Mouse (Mus musculus) CH12.LX (cell line): ENCODE measurements around the gene Itga6. TPM values are rescaled to one million over a fixed set of nuclear protein-coding genes. Genes with fewer than 3 reads are reported as not detected.

ENCODE experiments used
- DNase-seq: peaks from one replicate; pipeline ENCODE4 v3.0.0-alpha.2; 2013; ENCODE audit errors: extremely low read depth
- H3K27ac ChIP-seq: 2 replicates; pipeline ENCODE4 v1.5.1; 2012; ENCODE audit warnings: low read depth, mild to moderate bottlenecking, control low read depth, moderate library complexity; ENCODE audit not compliant: insufficient read depth
- H3K27me3 ChIP-seq: replicated peaks from 2 replicates; pipeline ENCODE3; 2012; ENCODE audit warnings: inconsistent platforms
- H3K36me3 ChIP-seq, 2 experiments: replicated peaks in 1 of 2; 2 replicates each; pipeline versions ENCODE3 to v1.6.1; 2012; ENCODE audit warnings: inconsistent platforms in 1 of 2, low read length in 1 of 2, mild to moderate bottlenecking in 1 of 2, mixed read lengths in 1 of 2, moderate library complexity in 1 of 2; ENCODE audit not compliant: control insufficient read depth in 1 of 2, insufficient read depth in 1 of 2
- H3K4me1 ChIP-seq, 2 experiments: 2 replicates each; pipeline ENCODE4 v1.6.1; 2012; ENCODE audit warnings: inconsistent platforms in 1 of 2, moderate library complexity in 1 of 2; ENCODE audit not compliant: insufficient read depth in 2 of 2, control insufficient read depth in 1 of 2
- H3K4me2 ChIP-seq: 2 replicates; pipeline ENCODE4 v1.6.1; 2012; ENCODE audit warnings: low read depth, mild to moderate bottlenecking, control low read depth; ENCODE audit not compliant: poor library complexity, insufficient read depth, severe bottlenecking
- H3K4me3 ChIP-seq, 3 experiments: fragments of 150-350 bp in 1 of 3; sonication (generic) in 1 of 3; replicated peaks in 1 of 3; 2 replicates each; pipeline versions ENCODE3 to v1.5.1; 2011 to 2012; ENCODE audit warnings: low read depth in 2 of 3, low read length in 2 of 3, mild to moderate bottlenecking in 2 of 3, moderate library complexity in 2 of 3, control low read depth in 1 of 3, improper control_type of control experiment in 1 of 3, inconsistent platforms in 1 of 3, mixed read lengths in 1 of 3; ENCODE audit not compliant: poor library complexity in 1 of 3
- H3K79me2 ChIP-seq: replicated peaks from 2 replicates; pipeline ENCODE4 v1.6.1; 2012; ENCODE audit warnings: mild to moderate bottlenecking, moderate library complexity; ENCODE audit not compliant: control insufficient read depth, poor library complexity, insufficient read depth, severe bottlenecking; ENCODE audit errors: extremely low read depth
- H3K9ac ChIP-seq: 2 replicates; pipeline ENCODE4 v1.6.1; 2012; ENCODE audit warnings: low read depth, mild to moderate bottlenecking, control low read depth, moderate library complexity; ENCODE audit not compliant: insufficient read depth
- H3K9me3 ChIP-seq: replicated peaks from 2 replicates; pipeline ENCODE3; 2012; ENCODE audit warnings: low read length, inconsistent platforms, mixed read lengths
- BHLHE40 ChIP-seq: IDR thresholded peaks from 2 replicates; pipeline ENCODE4 v1.6.1; 2011; ENCODE audit warnings: mild to moderate bottlenecking, low read depth, low read length, improper control_type of control experiment
- CTCF ChIP-seq, 2 experiments: IDR thresholded peaks in 1 of 2; conservative IDR thresholded peaks in 1 of 2; 2 replicates each; pipeline ENCODE4 v1.5.1; 2011 to 2012; ENCODE audit warnings: low read depth in 2 of 2, low read length in 2 of 2, improper control_type of control experiment in 1 of 2, inconsistent platforms in 1 of 2, mild to moderate bottlenecking in 1 of 2, moderate library complexity in 1 of 2
- E2F4 ChIP-seq: IDR thresholded peaks from 2 replicates; pipeline ENCODE4 v1.6.1; 2011; ENCODE audit warnings: low read depth, low read length, improper control_type of control experiment; ENCODE audit not compliant: insufficient replicate concordance
- ELF1 ChIP-seq: IDR thresholded peaks from 2 replicates; pipeline ENCODE4 v1.6.1; 2014; ENCODE audit warnings: low read depth, mild to moderate bottlenecking, inconsistent platforms, low read length, improper control_type of control experiment
- EP300 ChIP-seq: IDR thresholded peaks from 2 replicates; pipeline ENCODE4 v1.6.1; 2011; ENCODE audit warnings: low read length, improper control_type of control experiment
- ETS1 ChIP-seq: conservative IDR thresholded peaks from 2 replicates; pipeline ENCODE4 v1.6.1; 2012; ENCODE audit warnings: low read depth, mild to moderate bottlenecking, inconsistent platforms, low read length, improper control_type of control experiment, moderate library complexity
- HCFC1 ChIP-seq: IDR thresholded peaks from 2 replicates; pipeline ENCODE4 v1.6.1; 2012; ENCODE audit warnings: low read depth, mild to moderate bottlenecking, inconsistent platforms, low read length, improper control_type of control experiment
- IRF4 ChIP-seq: IDR thresholded peaks from 2 replicates; pipeline ENCODE4 v1.6.1; 2014; ENCODE audit warnings: low read depth, mild to moderate bottlenecking, inconsistent platforms, low read length, improper control_type of control experiment
- KAT2A ChIP-seq: IDR thresholded peaks from 2 replicates; pipeline ENCODE4 v1.6.1; 2012; ENCODE audit warnings: low read length, improper control_type of control experiment, inconsistent platforms; ENCODE audit not compliant: insufficient replicate concordance
- MAX ChIP-seq: IDR thresholded peaks from 2 replicates; pipeline ENCODE4 v1.6.1; 2011; ENCODE audit warnings: low read length, improper control_type of control experiment
- MAZ ChIP-seq: IDR thresholded peaks from 2 replicates; pipeline ENCODE4 v1.6.1; 2012; ENCODE audit warnings: low read depth, mild to moderate bottlenecking, inconsistent platforms, low read length, improper control_type of control experiment, moderate library complexity
- MEF2A ChIP-seq: IDR thresholded peaks from 2 replicates; pipeline ENCODE4 v1.6.1; 2014; ENCODE audit warnings: low read depth, mild to moderate bottlenecking, inconsistent platforms, low read length, improper control_type of control experiment, borderline replicate concordance
- MYC ChIP-seq: IDR thresholded peaks from 2 replicates; pipeline ENCODE4 v1.6.1; 2011; ENCODE audit warnings: low read depth, mild to moderate bottlenecking, improper control_type of control experiment, low read length
- NELFE ChIP-seq: IDR thresholded peaks from 2 replicates; pipeline ENCODE4 v1.6.1; 2011; ENCODE audit warnings: low read depth, low read length, improper control_type of control experiment
- PAX5 ChIP-seq: IDR thresholded peaks from 2 replicates; pipeline ENCODE4 v1.6.1; 2012; ENCODE audit warnings: low read length, inconsistent platforms, mixed read lengths
- POLR2A ChIP-seq: IDR thresholded peaks from 2 replicates; pipeline ENCODE4 v1.6.1; 2011; ENCODE audit warnings: low read depth, mild to moderate bottlenecking, improper control_type of control experiment, low read length
- RCOR1 ChIP-seq: conservative IDR thresholded peaks from 2 replicates; pipeline ENCODE4 v1.6.1; 2012; ENCODE audit warnings: low read depth, mild to moderate bottlenecking, inconsistent platforms, low read length, improper control_type of control experiment
- SIN3A ChIP-seq: IDR thresholded peaks from 2 replicates; pipeline ENCODE4 v1.6.1; 2012; ENCODE audit warnings: low read length, improper control_type of control experiment, inconsistent platforms
- SMC3 ChIP-seq: IDR thresholded peaks from 2 replicates; pipeline ENCODE4 v1.6.1; 2011; ENCODE audit warnings: low read depth, low read length, improper control_type of control experiment
- TBP ChIP-seq: conservative IDR thresholded peaks from 2 replicates; pipeline ENCODE4 v1.6.1; 2011; ENCODE audit warnings: low read depth, low read length, improper control_type of control experiment
- TCF12 ChIP-seq: IDR thresholded peaks from 2 replicates; pipeline ENCODE4 v1.6.1; 2014; ENCODE audit warnings: low read depth, mild to moderate bottlenecking, inconsistent platforms, low read length, improper control_type of control experiment
- UBTF ChIP-seq: IDR thresholded peaks from 2 replicates; pipeline ENCODE4 v1.6.1; 2012; ENCODE audit warnings: low read depth, mild to moderate bottlenecking, inconsistent platforms, low read length, improper control_type of control experiment, moderate library complexity
- USF1 ChIP-seq: IDR thresholded peaks from 2 replicates; pipeline ENCODE4 v1.6.1; 2014; ENCODE audit warnings: low read depth, mild to moderate bottlenecking, inconsistent platforms, low read length, improper control_type of control experiment
- USF2 ChIP-seq: conservative IDR thresholded peaks from 2 replicates; pipeline ENCODE4 v1.6.1; 2011; ENCODE audit warnings: low read depth, low read length, improper control_type of control experiment
- ZKSCAN1 ChIP-seq: IDR thresholded peaks from 2 replicates; pipeline ENCODE4 v1.6.1; 2012; ENCODE audit warnings: low read depth, inconsistent platforms, low read length, improper control_type of control experiment, borderline replicate concordance
- ZMIZ1 ChIP-seq: IDR thresholded peaks from 2 replicates; pipeline ENCODE4 v1.6.1; 2012; ENCODE audit warnings: low read depth, mild to moderate bottlenecking, inconsistent platforms, low read length, improper control_type of control experiment
- ZNF384 ChIP-seq: IDR thresholded peaks from 2 replicates; pipeline ENCODE4 v1.6.1; 2012; ENCODE audit warnings: low read depth, low read length, improper control_type of control experiment, inconsistent platforms
- dilution Hi-C: fragments of 300-500 bp; cut with MboI; formaldehyde crosslinking; loops from 2 replicates; pipeline ENCODE4 v1.14.3; 2020; ENCODE audit warnings: low sequenced_read_pairs; ENCODE audit not compliant: extremely low pct_unique_long_range_greater_than_20kb, extremely low pct_ligation_motif_present
- in situ Hi-C: fragments of 300-500 bp; cut with MboI; formaldehyde crosslinking; loops from 3 replicates; pipeline ENCODE4 v1.14.3; 2019; ENCODE audit warnings: low sequenced_read_pairs, low pct_ligation_motif_present, low pct_unique_long_range_greater_than_20kb, mixed read lengths
- polyA plus RNA-seq: library from polyadenylated mRNA; unstranded; fragments of >175 nt; gene quantifications from 2 replicates; pipeline ENCODE4 v1.2.1, GENCODE M21; 2012; ENCODE audit warnings: low read depth; ENCODE audit not compliant: insufficient read length
- total RNA-seq, 2 experiments: library from RNA; depleted of rRNA; stranded (reverse); fragments of 300-350 nt in 1 of 2; fragments of >200 nt in 1 of 2; gene quantifications; 2 replicates each; pipeline ENCODE4 v1.2.3; 2012 to 2014

The Itga6 gene
- total and polyA plus RNA-seq, 3 experiments: 6.1 to 13.9 (median 10.9) TPM

DNA sequence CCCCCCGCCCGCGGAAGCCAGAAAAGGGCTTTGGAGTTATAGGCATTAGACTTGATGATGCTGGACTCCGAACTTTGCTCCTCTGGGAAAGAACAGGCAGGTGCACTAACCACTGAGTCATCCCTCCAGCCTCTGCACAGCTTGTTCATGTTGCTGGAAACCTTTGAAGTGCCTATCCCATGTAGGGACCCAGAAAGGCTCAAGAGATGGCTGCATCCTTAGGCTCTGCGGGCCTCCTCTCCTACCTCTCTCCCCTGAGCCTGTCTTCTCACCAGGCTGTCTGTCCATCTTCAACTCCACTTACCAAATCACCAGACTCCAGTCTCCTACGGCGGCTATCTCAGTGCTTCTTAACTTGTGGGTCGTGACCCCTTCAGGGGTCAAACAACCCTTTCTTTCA lies 68.0 kb downstream of the Itga6 start:
- H3K9me3 ChIP-seq: no peaks in the 10 kb centered on the region
- H3K79me2 ChIP-seq: no peaks in the 10 kb centered on the region
- H3K4me3 ChIP-seq: peak overlapping the region in 1 of 3 experiments; percentile 9
- no peak overlapping the region for H3K9ac ChIP-seq
- peaks cover 13 to 63% of the 10 kb centered on the region in 2 experiments for H3K4me1 ChIP-seq
- DNase-seq: no peak
- H3K27me3 ChIP-seq: no peaks in the 10 kb centered on the region
- 0 out of 2 replicates have a peak overlapping the region, but pooled peaks have one; percentile 1 for H3K4me2 ChIP-seq
- in situ Hi-C loops (loop anchor here (5.0 to 10.0 kb wide), 2 partner anchors 159 to 211 kb away; no protein-coding TSS in a partner anchor), dilution Hi-C loops (no loop called here)
- H3K27ac ChIP-seq: no peak overlapping the region
- peaks cover 0 to 2% of the 10 kb centered on the region in 2 experiments for H3K36me3 ChIP-seq
- no peak for TF ChIP-seq EP300
- TF ChIP-seq USF2: no peak
- TF ChIP-seq ZNF384: no peak
- no peak for TF ChIP-seq MYC

- H3K27me3 ChIP-seq: no peaks in the 10 kb centered on the region
- dilution Hi-C loops (no loop called here), in situ Hi-C loops (loop anchor here (5.0 to 10.0 kb wide), 2 partner anchors 159 to 212 kb away; no protein-coding TSS in a partner anchor)
- peak overlapping the region in 1 of 3 experiments; percentile 39 for H3K4me3 ChIP-seq
- H3K27ac ChIP-seq: peak overlapping the region; percentile 43; the same call in 1 of the 2 replicates
- no peak for TF ChIP-seq CTCF (conservative IDR thresholded peaks at IDR 0.05 in 1 of 2, IDR thresholded peaks at IDR 0.05 in 1 of 2; ENCODE audit: low read depth in 2 of 2, low read length in 2 of 2)
- TF ChIP-seq MAZ: no peak
- peak; percentile 56; the same call in 1 of the 2 replicates for TF ChIP-seq E2F4
- TF ChIP-seq PAX5: no peak
- 0 out of 2 replicates have a peak, but pooled peaks have one; percentile 23 for TF ChIP-seq MEF2A
- TF ChIP-seq ELF1: peak; percentile 95
- TF ChIP-seq BHLHE40: peak; percentile 54; the same call in 1 of the 2 replicates
- 0 out of 2 replicates have a peak, but pooled peaks have one; percentile 45 for TF ChIP-seq KAT2A
- peak; percentile 64 for TF ChIP-seq TCF12
- peak; percentile 36; the same call in 1 of the 2 replicates for TF ChIP-seq ZMIZ1
- TF ChIP-seq UBTF: no peak
- TF ChIP-seq USF1: no peak
- peak; percentile 57 for TF ChIP-seq HCFC1
- peak; percentile 70 for TF ChIP-seq POLR2A
- peak; percentile 64; the same call in 1 of the 2 replicates for TF ChIP-seq NELFE
- TF ChIP-seq IRF4: peak; percentile 63
- no peak for TF ChIP-seq ZNF384
- no peak for TF ChIP-seq ZKSCAN1
- TF ChIP-seq MYC: no peak
- TF ChIP-seq TBP: peak; percentile 81
- TF ChIP-seq RCOR1: peak; percentile 42; the same call in 1 of the 2 replicates
- peak; percentile 20; the same call in 1 of the 2 replicates for TF ChIP-seq SMC3
- peak; percentile 54; the same call in 1 of the 2 replicates for TF ChIP-seq SIN3A
- TF ChIP-seq ETS1: 0 out of 2 replicates have a peak, but pooled peaks have one; percentile 20
- TF ChIP-seq MAX: peak; percentile 81
- peak; percentile 65 for TF ChIP-seq EP300
- H3K4me2 ChIP-seq: peak overlapping the region; percentile 63; the same call in 1 of the 2 replicates
- H3K36me3 ChIP-seq: peaks cover 0 to 4% of the 10 kb centered on the region in 2 experiments
- no peaks in the 10 kb centered on the region for H3K9me3 ChIP-seq
- H3K79me2 ChIP-seq: no peaks in the 10 kb centered on the region
- no peak overlapping the region for H3K9ac ChIP-seq
- H3K4me1 ChIP-seq: peaks cover 13 to 63% of the 10 kb centered on the region in 2 experiments
- DNase-seq: peak; percentile 90
Measured at GRCm38 (mm10) chr2:71814016-71814415, 68.6 kb downstream of the Itga6 start.
